Mouse (Mus musculus): ENCODE measurements at regions not wholly inside any gene's neighbourhood (a gene's known extent, or its start where the extent isn't known, plus 50 kb on each side); places are given as distances from the start of the nearest gene placed in this dataset.

DNA sequence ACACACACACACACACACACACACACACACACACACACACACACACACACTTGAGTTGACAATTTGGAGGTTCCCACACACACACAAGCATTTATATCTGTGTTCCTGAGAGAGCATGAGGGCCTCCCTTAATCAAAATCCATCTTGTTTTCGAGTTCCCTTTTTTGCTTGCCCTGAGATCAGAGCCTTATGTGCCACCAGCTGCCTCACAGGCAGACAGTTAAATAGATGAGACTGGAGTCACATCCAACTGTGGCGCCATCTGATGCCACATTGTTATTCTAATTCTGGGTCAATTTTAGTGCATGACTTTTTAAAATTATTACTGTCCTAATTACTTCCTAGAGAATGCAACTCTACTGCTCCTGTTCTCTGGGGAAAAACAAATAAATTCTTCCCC, 91.2 kb upstream of the Syndig1 start:
- Histone ChIP-seq H3K9me3 (replicated peaks; ENCODE audit: control insufficient read depth, low read length) (no peaks in the 10 kb centered on the region), H3K4me3 (ENCODE audit: low read depth, low read length) (no peak overlapping the region)
- ATAC-seq (replicated peaks; ENCODE audit: insufficient number of reproducible peaks, low FRiP score, low TSS enrichment, low read depth), result no peak

DNA sequence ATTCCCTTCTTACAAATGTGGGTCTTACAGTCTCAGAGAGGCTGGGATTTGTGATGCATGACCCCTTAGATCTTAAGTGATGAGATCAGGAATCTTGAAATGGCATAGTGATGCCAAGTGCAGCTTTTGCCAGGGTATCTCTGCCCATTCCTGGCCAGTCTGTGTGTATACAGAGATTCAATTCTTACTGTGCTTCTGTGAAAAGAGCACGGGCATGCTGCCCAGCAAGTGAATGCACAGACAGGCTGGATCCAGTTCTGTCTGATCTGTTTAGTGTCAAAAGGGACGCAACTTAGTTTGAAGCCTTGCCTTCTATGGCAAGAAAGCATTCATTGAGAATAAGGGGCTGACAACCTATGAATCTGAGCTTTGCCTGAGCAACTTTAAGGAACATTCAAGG, 89.1 kb upstream of the Syndig1 start:
- WGBS, result 86% methylated on average over 2 of the region's 2 CpGs
- no peak overlapping the region for H3K27ac ChIP-seq (replicated peaks; ENCODE audit: low read depth, low read length)
- no peak for DNase-seq (ENCODE audit: low spot score)

More for the DNA sequence above, 91.2 kb upstream of the Syndig1 start:
- Histone ChIP-seq H3K27me3 (ENCODE audit: control insufficient read depth, insufficient read depth, low read length) (no peaks in the 10 kb centered on the region), H3K4me2 (ENCODE audit: low read depth, low read length) (no peak overlapping the region), H3K27ac (replicated peaks; ENCODE audit: low read depth, low read length) (no peak overlapping the region), H3K36me3 (replicated peaks; ENCODE audit: control insufficient read depth, insufficient read depth, low read depth, low read length) (no peaks in the 10 kb centered on the region), H3K4me1 (ENCODE audit: control insufficient read depth, insufficient read depth, low read length) (no peaks in the 10 kb centered on the region), H3K9ac (replicated peaks; ENCODE audit: low read length) (no peak overlapping the region)
- no peak for DNase-seq (ENCODE audit: low spot score)
- WGBS, result 83% methylated on average over 2 of the region's 2 CpGs

DNA sequence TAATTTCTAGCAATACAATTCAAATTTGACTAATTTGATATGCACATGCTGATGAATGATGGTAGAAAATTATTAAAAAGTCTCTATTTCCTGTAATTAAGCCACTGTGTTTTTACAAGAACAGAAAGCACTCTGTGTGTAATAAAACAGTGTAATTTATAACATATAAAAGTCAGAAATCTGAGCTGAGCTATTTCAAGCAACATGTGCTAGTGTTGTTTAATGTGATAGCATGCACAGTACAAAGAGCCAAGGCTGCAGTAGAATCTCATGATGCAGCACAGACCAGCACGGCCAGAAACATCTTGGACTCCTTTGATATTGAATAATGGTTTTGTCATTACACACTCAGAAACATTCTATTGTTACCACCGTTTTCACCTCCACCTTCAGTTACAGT, 86.3 kb upstream of the Syndig1 start:
- ATAC-seq (replicated peaks; ENCODE audit: insufficient number of reproducible peaks, low FRiP score, low TSS enrichment, low read depth), result no peak
- no peaks in the 10 kb centered on the region for H3K9me3 ChIP-seq (replicated peaks; ENCODE audit: control insufficient read depth, low read length)
- DNase-seq (ENCODE audit: low spot score), result no peak
- H3K36me3 ChIP-seq (replicated peaks; ENCODE audit: control insufficient read depth, insufficient read depth, low read depth, low read length), result no peaks in the 10 kb centered on the region
- no peak overlapping the region for H3K9ac ChIP-seq (replicated peaks; ENCODE audit: low read length)
- H3K4me1 ChIP-seq (ENCODE audit: control insufficient read depth, insufficient read depth, low read length), result no peaks in the 10 kb centered on the region
- H3K4me2 ChIP-seq (ENCODE audit: low read depth, low read length), result no peak overlapping the region
- 79% methylated on average over 2 of the region's 2 CpGs for WGBS
- H3K27ac ChIP-seq (replicated peaks; ENCODE audit: low read depth, low read length), result no peak overlapping the region
- H3K27me3 ChIP-seq (ENCODE audit: control insufficient read depth, insufficient read depth, low read length), result no peaks in the 10 kb centered on the region
- no peak overlapping the region for H3K4me3 ChIP-seq (ENCODE audit: low read depth, low read length)

More for the DNA sequence above, 89.1 kb upstream of the Syndig1 start:
- Histone ChIP-seq H3K4me3 (ENCODE audit: low read depth, low read length) (no peak overlapping the region), H3K27me3 (ENCODE audit: control insufficient read depth, insufficient read depth, low read length) (no peaks in the 10 kb centered on the region), H3K9me3 (replicated peaks; ENCODE audit: control insufficient read depth, low read length) (no peaks in the 10 kb centered on the region), H3K36me3 (replicated peaks; ENCODE audit: control insufficient read depth, insufficient read depth, low read depth, low read length) (no peaks in the 10 kb centered on the region), H3K4me1 (ENCODE audit: control insufficient read depth, insufficient read depth, low read length) (no peaks in the 10 kb centered on the region), H3K9ac (replicated peaks; ENCODE audit: low read length) (no peak overlapping the region), H3K4me2 (ENCODE audit: low read depth, low read length) (no peak overlapping the region)
- no peak for ATAC-seq (replicated peaks; ENCODE audit: insufficient number of reproducible peaks, low FRiP score, low TSS enrichment, low read depth)

DNA sequence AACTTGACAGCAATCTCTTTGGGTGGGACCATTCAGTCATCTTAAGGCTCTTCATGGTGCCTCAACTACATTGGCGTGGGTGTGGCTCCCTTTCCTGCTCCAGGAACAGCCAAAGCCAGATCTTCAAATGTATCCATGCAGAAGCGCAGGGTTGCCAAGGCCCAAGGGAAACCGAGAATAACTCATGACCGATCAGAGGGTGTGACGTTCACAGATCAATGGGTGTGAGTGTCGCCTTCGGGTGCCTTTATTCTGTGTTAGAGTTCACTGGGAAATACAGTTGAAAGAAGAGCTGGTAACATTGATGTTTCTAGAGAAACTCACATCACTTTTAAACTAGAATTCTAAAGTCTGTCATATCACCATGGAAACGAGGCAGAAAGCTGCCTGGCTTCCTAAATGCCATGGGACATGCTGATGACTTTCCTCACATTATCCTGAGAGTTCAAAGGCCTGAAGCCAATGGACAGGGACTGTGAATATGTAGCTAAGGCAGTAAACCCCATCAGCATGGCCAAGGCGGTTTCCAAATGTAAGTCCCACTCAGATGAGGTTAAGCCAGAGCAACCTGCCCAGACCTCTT, 80.7 kb upstream of the Syndig1 start:
- DNase-seq (ENCODE audit: low spot score) (no peak), ATAC-seq (replicated peaks; ENCODE audit: insufficient number of reproducible peaks, low FRiP score, low TSS enrichment, low read depth) (no peak)
- H3K27ac ChIP-seq (replicated peaks; ENCODE audit: low read depth, low read length), result no peak overlapping the region
- no peaks in the 10 kb centered on the region for H3K4me1 ChIP-seq (ENCODE audit: control insufficient read depth, insufficient read depth, low read length)
- no peaks in the 10 kb centered on the region for H3K27me3 ChIP-seq (ENCODE audit: control insufficient read depth, insufficient read depth, low read length)
- WGBS, result 85% methylated on average over 9 of the region's 9 CpGs
- no peak overlapping the region for H3K4me3 ChIP-seq (ENCODE audit: low read depth, low read length)
- no peaks in the 10 kb centered on the region for H3K9me3 ChIP-seq (replicated peaks; ENCODE audit: control insufficient read depth, low read length)
- no peak overlapping the region for H3K9ac ChIP-seq (replicated peaks; ENCODE audit: low read length)
- H3K4me2 ChIP-seq (ENCODE audit: low read depth, low read length), result no peak overlapping the region
- no peaks in the 10 kb centered on the region for H3K36me3 ChIP-seq (replicated peaks; ENCODE audit: control insufficient read depth, insufficient read depth, low read depth, low read length)

DNA sequence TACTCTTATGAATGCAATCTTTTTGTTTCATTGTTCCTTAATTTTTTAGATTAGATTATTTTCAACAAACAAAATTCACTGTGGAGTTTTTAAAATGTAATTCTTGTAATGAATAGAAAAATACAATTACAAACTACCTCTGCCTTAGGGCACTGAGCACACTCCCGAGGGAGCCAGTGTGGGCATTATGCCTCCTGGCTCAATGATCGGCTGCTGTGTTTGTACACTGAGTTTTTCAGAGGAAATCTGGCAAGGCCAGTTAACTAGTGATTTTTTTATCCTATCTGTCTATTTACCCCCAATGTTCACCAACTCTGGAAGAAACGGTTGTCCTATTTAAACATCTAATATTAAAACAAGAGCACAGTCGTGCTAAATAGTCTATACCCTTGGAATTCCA, 69.9 kb upstream of the Syndig1 start:
- DNase-seq (ENCODE audit: low spot score) (no peak), ATAC-seq (replicated peaks; ENCODE audit: insufficient number of reproducible peaks, low FRiP score, low TSS enrichment, low read depth) (no peak)
- Histone ChIP-seq H3K27me3 (ENCODE audit: control insufficient read depth, insufficient read depth, low read length) (no peaks in the 10 kb centered on the region), H3K36me3 (replicated peaks; ENCODE audit: control insufficient read depth, insufficient read depth, low read depth, low read length) (no peaks in the 10 kb centered on the region), H3K4me3 (ENCODE audit: low read depth, low read length) (no peak overlapping the region), H3K27ac (replicated peaks; ENCODE audit: low read depth, low read length) (no peak overlapping the region), H3K9ac (replicated peaks; ENCODE audit: low read length) (no peak overlapping the region), H3K4me2 (ENCODE audit: low read depth, low read length) (no peak overlapping the region), H3K4me1 (ENCODE audit: control insufficient read depth, insufficient read depth, low read length) (no peaks in the 10 kb centered on the region), H3K9me3 (replicated peaks; ENCODE audit: control insufficient read depth, low read length) (no peaks in the 10 kb centered on the region)
- 80% methylated on average over 4 of the region's 4 CpGs for WGBS

DNA sequence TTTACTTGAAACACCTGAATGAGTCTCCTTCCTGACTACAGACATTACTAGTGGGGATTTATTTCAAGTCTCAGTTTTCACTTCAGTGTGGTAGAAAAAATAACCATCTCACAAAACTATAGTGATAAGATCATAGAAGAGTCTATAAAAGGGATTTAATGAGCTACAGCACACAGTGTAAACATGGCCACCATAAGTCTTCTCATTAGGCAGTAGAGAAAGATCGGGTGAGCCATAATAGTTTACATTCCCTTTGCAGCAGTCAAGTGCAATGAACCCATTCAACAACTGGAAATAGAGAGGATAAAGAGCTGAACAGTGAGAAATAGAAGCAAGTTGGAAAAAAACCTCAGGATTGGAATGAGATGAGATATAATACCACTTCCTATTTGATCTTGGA, 65.1 kb upstream of the Syndig1 start:
- ATAC-seq (replicated peaks; ENCODE audit: insufficient number of reproducible peaks, low FRiP score, low TSS enrichment, low read depth) (no peak), DNase-seq (ENCODE audit: low spot score) (no peak)
- no peak overlapping the region for H3K27ac ChIP-seq (replicated peaks; ENCODE audit: low read depth, low read length)
- H3K36me3 ChIP-seq (replicated peaks; ENCODE audit: control insufficient read depth, insufficient read depth, low read depth, low read length), result no peaks in the 10 kb centered on the region
- H3K4me1 ChIP-seq (ENCODE audit: control insufficient read depth, insufficient read depth, low read length), result no peaks in the 10 kb centered on the region
- H3K4me2 ChIP-seq (ENCODE audit: low read depth, low read length), result no peak overlapping the region
- no peak overlapping the region for H3K9ac ChIP-seq (replicated peaks; ENCODE audit: low read length)
- 60% methylated on average over 1 of the region's 1 CpGs for WGBS
- H3K27me3 ChIP-seq (ENCODE audit: control insufficient read depth, insufficient read depth, low read length), result no peaks in the 10 kb centered on the region
- no peaks in the 10 kb centered on the region for H3K9me3 ChIP-seq (replicated peaks; ENCODE audit: control insufficient read depth, low read length)
- no peak overlapping the region for H3K4me3 ChIP-seq (ENCODE audit: low read depth, low read length)

DNA sequence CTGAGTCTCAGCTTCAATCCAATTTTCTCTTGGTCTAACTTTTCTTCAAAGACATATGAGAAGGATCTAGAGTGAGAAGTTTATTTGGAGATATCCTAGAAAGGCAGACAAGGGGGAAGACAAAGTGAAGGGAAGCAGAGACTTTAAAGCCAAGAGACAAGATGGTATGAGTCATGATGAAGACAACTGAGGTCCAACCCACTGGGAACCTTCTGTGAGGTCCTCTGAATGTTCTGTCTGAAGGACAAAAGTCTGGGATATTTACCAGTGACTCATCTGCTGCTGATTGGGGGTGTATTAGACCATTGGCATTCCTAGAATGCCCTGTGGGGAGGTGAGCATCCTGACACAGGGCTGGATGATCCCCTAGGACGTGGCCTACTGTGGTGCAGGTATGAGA, 61.0 kb upstream of the Syndig1 start:
- DNase-seq (ENCODE audit: low spot score) (no peak), ATAC-seq (replicated peaks; ENCODE audit: insufficient number of reproducible peaks, low FRiP score, low TSS enrichment, low read depth) (no peak)
- no peak overlapping the region for H3K27ac ChIP-seq (replicated peaks; ENCODE audit: low read depth, low read length)
- H3K9me3 ChIP-seq (replicated peaks; ENCODE audit: control insufficient read depth, low read length), result no peaks in the 10 kb centered on the region
- H3K27me3 ChIP-seq (ENCODE audit: control insufficient read depth, insufficient read depth, low read length), result no peaks in the 10 kb centered on the region
- no peak overlapping the region for H3K4me3 ChIP-seq (ENCODE audit: low read depth, low read length)
- no peaks in the 10 kb centered on the region for H3K36me3 ChIP-seq (replicated peaks; ENCODE audit: control insufficient read depth, insufficient read depth, low read depth, low read length)
- no peaks in the 10 kb centered on the region for H3K4me1 ChIP-seq (ENCODE audit: control insufficient read depth, insufficient read depth, low read length)
- WGBS, result 73% methylated on average over 1 of the region's 1 CpGs
- H3K9ac ChIP-seq (replicated peaks; ENCODE audit: low read length), result no peak overlapping the region
- no peak overlapping the region for H3K4me2 ChIP-seq (ENCODE audit: low read depth, low read length)

DNA sequence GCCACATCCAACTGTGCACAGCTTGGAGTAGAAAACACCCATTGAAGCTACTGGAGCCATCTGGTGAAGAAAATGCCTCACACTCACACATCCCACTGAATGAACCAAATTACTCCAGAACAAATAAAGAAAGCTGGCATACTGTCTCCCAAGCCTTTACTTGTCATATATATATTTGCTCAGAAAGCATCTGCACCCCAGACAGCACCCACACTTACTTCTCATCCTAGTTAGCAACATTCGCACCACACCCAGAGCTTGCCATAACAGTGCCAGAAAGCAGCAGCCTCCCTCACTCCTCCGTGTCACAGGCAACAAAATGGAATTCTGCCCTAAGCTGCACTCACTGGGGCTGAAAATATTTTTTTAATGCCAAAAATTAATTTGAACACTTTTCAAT, 60.5 kb upstream of the Syndig1 start:
- H3K27me3 ChIP-seq (ENCODE audit: control insufficient read depth, insufficient read depth, low read length), result no peaks in the 10 kb centered on the region
- 87% methylated on average over 2 of the region's 2 CpGs for WGBS
- H3K4me1 ChIP-seq (ENCODE audit: control insufficient read depth, insufficient read depth, low read length), result no peaks in the 10 kb centered on the region
- ATAC-seq (replicated peaks; ENCODE audit: insufficient number of reproducible peaks, low FRiP score, low TSS enrichment, low read depth) (no peak), DNase-seq (ENCODE audit: low spot score) (no peak)
- no peak overlapping the region for H3K9ac ChIP-seq (replicated peaks; ENCODE audit: low read length)
- H3K9me3 ChIP-seq (replicated peaks; ENCODE audit: control insufficient read depth, low read length), result no peaks in the 10 kb centered on the region
- H3K36me3 ChIP-seq (replicated peaks; ENCODE audit: control insufficient read depth, insufficient read depth, low read depth, low read length), result no peaks in the 10 kb centered on the region
- no peak overlapping the region for H3K27ac ChIP-seq (replicated peaks; ENCODE audit: low read depth, low read length)
- H3K4me2 ChIP-seq (ENCODE audit: low read depth, low read length), result no peak overlapping the region
- H3K4me3 ChIP-seq (ENCODE audit: low read depth, low read length), result no peak overlapping the region
